Mouse (Mus musculus) right cerebral cortex, adult 18-20 months (tissue): ENCODE results near the gene Trpm4.

ENCODE experiments used
- DNase-seq: peaks from one replicate; pipeline ENCODE4 v3.0.0; 2022; ENCODE audit warnings: mixed read lengths

The Trpm4 gene

GRCm38 (mm10) chr7:45343543-45343942, 10.0 kb upstream of the Trpm4 start:
- no peak for DNase-seq

GRCm38 (mm10) chr7:45342081-45342480, 8.5 kb upstream of the Trpm4 start:
- no peak for DNase-seq

- peak; percentile 82 for DNase-seq
These were observed 7.7 kb upstream of the Trpm4 start for GRCm38 (mm10) chr7:45341303-45341702.

- no peak for DNase-seq
These were observed 7.1 kb upstream of the Trpm4 start for GRCm38 (mm10) chr7:45340669-45341068.

- DNase-seq: no peak
These were observed 6.5 kb upstream of the Trpm4 start for GRCm38 (mm10) chr7:45340066-45340442.

GRCm38 (mm10) chr7:45339410-45340065, 6.0 kb upstream of the Trpm4 start:
- no peak for DNase-seq

- no peak for DNase-seq
These were observed 4.8 kb upstream of the Trpm4 start for GRCm38 (mm10) chr7:45338161-45338911.

GRCm38 (mm10) chr7:45337469-45337868, 3.9 kb upstream of the Trpm4 start:
- DNase-seq: no peak

GRCm38 (mm10) chr7:45336319-45336718, 2.7 kb upstream of the Trpm4 start:
- DNase-seq: no peak

- no peak for DNase-seq
These were observed 1.5 kb upstream of the Trpm4 start, which contains the start of gene Hrc for GRCm38 (mm10) chr7:45335056-45335455. Hrc (plus strand) TSS chr7:45335290.

GRCm38 (mm10) chr7:45334605-45335004, 1.0 kb upstream of the Trpm4 start:
- no peak for DNase-seq

- no peak for DNase-seq
These were observed 725 bp downstream of the Trpm4 start for GRCm38 (mm10) chr7:45332685-45333425.

- DNase-seq: no peak
These were observed 2.1 kb downstream of the Trpm4 start for GRCm38 (mm10) chr7:45331502-45331901.

GRCm38 (mm10) chr7:45328841-45329475, 4.6 kb downstream of the Trpm4 start:
- DNase-seq: no peak

GRCm38 (mm10) chr7:45325800-45326199, 7.8 kb downstream of the Trpm4 start:
- no peak for DNase-seq

- DNase-seq: no peak
These were observed 10.5 kb downstream of the Trpm4 start for GRCm38 (mm10) chr7:45323069-45323468.

- DNase-seq: no peak
These were observed 11.3 kb downstream of the Trpm4 start for GRCm38 (mm10) chr7:45322245-45322644.

- no peak for DNase-seq
These were observed 17.0 kb downstream of the Trpm4 start for GRCm38 (mm10) chr7:45316536-45316935.

- DNase-seq: no peak
These were observed 18.3 kb downstream of the Trpm4 start for GRCm38 (mm10) chr7:45315182-45315701.

GRCm38 (mm10) chr7:45313495-45313894, 20.1 kb downstream of the Trpm4 start:
- no peak for DNase-seq

GRCm38 (mm10) chr7:45312686-45313453, 20.7 kb downstream of the Trpm4 start:
- DNase-seq: no peak

GRCm38 (mm10) chr7:45312023-45312422, 21.6 kb downstream of the Trpm4 start:
- no peak for DNase-seq
